Mouse (Mus musculus): ENCODE data around the gene Slc2a8. TPM values are rescaled to one million over a fixed set of nuclear protein-coding genes. Genes with fewer than 3 reads are reported as not detected.

Gene Slc2a8
- polyA plus RNA-seq, 1 experiment from 2014 or later: 10.5 TPM

- Histone ChIP-seq H3K36me3 (ENCODE audit: control insufficient read depth, insufficient read depth, low read length) (no peaks in the 10 kb centered on the region), H3K4me1 (replicated peaks; ENCODE audit: control insufficient read depth, insufficient read depth, low read length) (peaks cover 5% of the 10 kb centered on the region; the same call in 1 of the 2 replicates), H3K9me3 (ENCODE audit: control insufficient read depth, low read length) (no peaks in the 10 kb centered on the region), H3K9ac (ENCODE audit: low read depth, low read length) (0 out of 2 replicates have a peak overlapping the region, but pooled peaks have one; percentile 19), H3K4me3 (ENCODE audit: low read depth, low read length) (peak overlapping the region; percentile 86), H3K4me2 (replicated peaks; ENCODE audit: low read depth, low read length) (peak overlapping the region; percentile 54), H3K27ac (ENCODE audit: low read depth, low read length) (no peak overlapping the region), H3K27me3 (ENCODE audit: control insufficient read depth, insufficient read depth, low read length) (no peaks in the 10 kb centered on the region)
- ATAC-seq (ENCODE audit: low FRiP score) (no peak), DNase-seq (ENCODE audit: low spot score) (no peak)
- WGBS: 4% methylated on average over 4 of the region's 4 CpGs
These were observed 817 bp upstream of the Slc2a8 start for GRCm38 (mm10) chr2:32982700-32983099.

GRCm38 (mm10) chr2:32981281-32981680 lies 602 bp downstream of the Slc2a8 start:
- DNase-seq (ENCODE audit: low spot score) (peak; percentile 43), ATAC-seq (ENCODE audit: low FRiP score) (peak; percentile 61)
- Histone ChIP-seq H3K36me3 (ENCODE audit: control insufficient read depth, insufficient read depth, low read length) (no peaks in the 10 kb centered on the region), H3K9me3 (ENCODE audit: control insufficient read depth, low read length) (no peaks in the 10 kb centered on the region), H3K9ac (ENCODE audit: low read depth, low read length) (peak overlapping the region; percentile 92), H3K4me3 (ENCODE audit: low read depth, low read length) (peak overlapping the region; percentile 86), H3K27ac (ENCODE audit: low read depth, low read length) (peak overlapping the region; percentile 65; the same call in 1 of the 2 replicates), H3K27me3 (ENCODE audit: control insufficient read depth, insufficient read depth, low read length) (no peaks in the 10 kb centered on the region), H3K4me2 (replicated peaks; ENCODE audit: low read depth, low read length) (peak overlapping the region; percentile 99), H3K4me1 (replicated peaks; ENCODE audit: control insufficient read depth, insufficient read depth, low read length) (peaks cover 5% of the 10 kb centered on the region; the same call in 1 of the 2 replicates)
- WGBS: 1% methylated on average over 23 of the region's 23 CpGs

- Histone ChIP-seq H3K9me3 (ENCODE audit: control insufficient read depth, low read length) (no peaks in the 10 kb centered on the region), H3K4me3 (ENCODE audit: low read depth, low read length) (no peak overlapping the region), H3K27ac (ENCODE audit: low read depth, low read length) (no peak overlapping the region), H3K36me3 (ENCODE audit: control insufficient read depth, insufficient read depth, low read length) (no peaks in the 10 kb centered on the region), H3K4me2 (replicated peaks; ENCODE audit: low read depth, low read length) (no peak overlapping the region), H3K9ac (ENCODE audit: low read depth, low read length) (no peak overlapping the region), H3K27me3 (ENCODE audit: control insufficient read depth, insufficient read depth, low read length) (no peaks in the 10 kb centered on the region), H3K4me1 (replicated peaks; ENCODE audit: control insufficient read depth, insufficient read depth, low read length) (peaks cover 5% of the 10 kb centered on the region; the same call in 1 of the 2 replicates)
- ATAC-seq (ENCODE audit: low FRiP score): no peak
- 85% methylated on average over 7 of the region's 7 CpGs for WGBS
- DNase-seq (ENCODE audit: low spot score): no peak
These were observed 2.2 kb downstream of the Slc2a8 start for GRCm38 (mm10) chr2:32979675-32980074.

- ATAC-seq (ENCODE audit: low FRiP score) (no peak), DNase-seq (ENCODE audit: low spot score) (no peak)
- WGBS: 77% methylated on average over 3 of the region's 3 CpGs
- Histone ChIP-seq H3K4me3 (ENCODE audit: low read depth, low read length) (no peak overlapping the region), H3K4me1 (replicated peaks; ENCODE audit: control insufficient read depth, insufficient read depth, low read length) (peaks cover 5% of the 10 kb centered on the region; the same call in 1 of the 2 replicates), H3K9me3 (ENCODE audit: control insufficient read depth, low read length) (no peaks in the 10 kb centered on the region), H3K4me2 (replicated peaks; ENCODE audit: low read depth, low read length) (no peak overlapping the region), H3K36me3 (ENCODE audit: control insufficient read depth, insufficient read depth, low read length) (no peaks in the 10 kb centered on the region), H3K27ac (ENCODE audit: low read depth, low read length) (no peak overlapping the region), H3K27me3 (ENCODE audit: control insufficient read depth, insufficient read depth, low read length) (no peaks in the 10 kb centered on the region), H3K9ac (ENCODE audit: low read depth, low read length) (no peak overlapping the region)
These were observed 3.2 kb downstream of the Slc2a8 start for GRCm38 (mm10) chr2:32978675-32979074.

GRCm38 (mm10) chr2:32977114-32977513 lies 4.8 kb downstream of the Slc2a8 start:
- Histone ChIP-seq H3K27ac (ENCODE audit: low read depth, low read length) (no peak overlapping the region), H3K36me3 (ENCODE audit: control insufficient read depth, insufficient read depth, low read length) (no peaks in the 10 kb centered on the region), H3K27me3 (ENCODE audit: control insufficient read depth, insufficient read depth, low read length) (no peaks in the 10 kb centered on the region), H3K9me3 (ENCODE audit: control insufficient read depth, low read length) (no peaks in the 10 kb centered on the region), H3K9ac (ENCODE audit: low read depth, low read length) (no peak overlapping the region), H3K4me3 (ENCODE audit: low read depth, low read length) (no peak overlapping the region), H3K4me2 (replicated peaks; ENCODE audit: low read depth, low read length) (no peak overlapping the region), H3K4me1 (replicated peaks; ENCODE audit: control insufficient read depth, insufficient read depth, low read length) (peaks cover 5% of the 10 kb centered on the region; the same call in 1 of the 2 replicates)
- DNase-seq (ENCODE audit: low spot score) (no peak), ATAC-seq (ENCODE audit: low FRiP score) (no peak)
- WGBS: 81% methylated on average over 5 of the region's 5 CpGs

GRCm38 (mm10) chr2:32974216-32974615 lies 7.7 kb downstream of the Slc2a8 start:
- 89% methylated on average over 8 of the region's 8 CpGs for WGBS
- no peak overlapping the region for H3K27ac ChIP-seq (ENCODE audit: low read depth, low read length)
- no peak overlapping the region for H3K9ac ChIP-seq (ENCODE audit: low read depth, low read length)
- no peak overlapping the region for H3K4me3 ChIP-seq (ENCODE audit: low read depth, low read length)
- no peaks in the 10 kb centered on the region for H3K9me3 ChIP-seq (ENCODE audit: control insufficient read depth, low read length)
- DNase-seq (ENCODE audit: low spot score): no peak
- no peak for ATAC-seq (ENCODE audit: low FRiP score)
- H3K27me3 ChIP-seq (ENCODE audit: control insufficient read depth, insufficient read depth, low read length): no peaks in the 10 kb centered on the region
- H3K36me3 ChIP-seq (ENCODE audit: control insufficient read depth, insufficient read depth, low read length): no peaks in the 10 kb centered on the region
- H3K4me2 ChIP-seq (replicated peaks; ENCODE audit: low read depth, low read length): no peak overlapping the region
- H3K4me1 ChIP-seq (replicated peaks; ENCODE audit: control insufficient read depth, insufficient read depth, low read length): no peaks in the 10 kb centered on the region

GRCm38 (mm10) chr2:32971235-32971634 lies 10.6 kb downstream of the Slc2a8 start:
- H3K36me3 ChIP-seq (ENCODE audit: control insufficient read depth, insufficient read depth, low read length): no peaks in the 10 kb centered on the region
- H3K4me1 ChIP-seq (replicated peaks; ENCODE audit: control insufficient read depth, insufficient read depth, low read length): peaks cover 5% of the 10 kb centered on the region; the same call in 1 of the 2 replicates
- no peak overlapping the region for H3K4me2 ChIP-seq (replicated peaks; ENCODE audit: low read depth, low read length)
- H3K27me3 ChIP-seq (ENCODE audit: control insufficient read depth, insufficient read depth, low read length): no peaks in the 10 kb centered on the region
- H3K9me3 ChIP-seq (ENCODE audit: control insufficient read depth, low read length): no peaks in the 10 kb centered on the region
- H3K27ac ChIP-seq (ENCODE audit: low read depth, low read length): no peak overlapping the region
- no peak overlapping the region for H3K4me3 ChIP-seq (ENCODE audit: low read depth, low read length)
- no peak overlapping the region for H3K9ac ChIP-seq (ENCODE audit: low read depth, low read length)
- ATAC-seq (ENCODE audit: low FRiP score) (no peak), DNase-seq (ENCODE audit: low spot score) (no peak)
- WGBS: 32% methylated on average over 9 of the region's 9 CpGs

- H3K9ac ChIP-seq (ENCODE audit: low read depth, low read length): no peak overlapping the region
- H3K27ac ChIP-seq (ENCODE audit: low read depth, low read length): no peak overlapping the region
- no peaks in the 10 kb centered on the region for H3K9me3 ChIP-seq (ENCODE audit: control insufficient read depth, low read length)
- H3K36me3 ChIP-seq (ENCODE audit: control insufficient read depth, insufficient read depth, low read length): no peaks in the 10 kb centered on the region
- no peak overlapping the region for H3K4me3 ChIP-seq (ENCODE audit: low read depth, low read length)
- H3K27me3 ChIP-seq (ENCODE audit: control insufficient read depth, insufficient read depth, low read length): no peaks in the 10 kb centered on the region
- H3K4me1 ChIP-seq (replicated peaks; ENCODE audit: control insufficient read depth, insufficient read depth, low read length): peaks cover 5% of the 10 kb centered on the region; the same call in 1 of the 2 replicates
- no peak overlapping the region for H3K4me2 ChIP-seq (replicated peaks; ENCODE audit: low read depth, low read length)
- DNase-seq (ENCODE audit: low spot score): no peak
- 88% methylated on average over 8 of the region's 8 CpGs for WGBS
- no peak for ATAC-seq (ENCODE audit: low FRiP score)
These were observed 12.6 kb downstream of the Slc2a8 start for GRCm38 (mm10) chr2:32969326-32969725.

- Histone ChIP-seq H3K9me3 (ENCODE audit: control insufficient read depth, low read length) (no peaks in the 10 kb centered on the region), H3K9ac (ENCODE audit: low read depth, low read length) (no peak overlapping the region; the same call in 1 of the 2 replicates), H3K27me3 (ENCODE audit: control insufficient read depth, insufficient read depth, low read length) (no peaks in the 10 kb centered on the region), H3K4me3 (ENCODE audit: low read depth, low read length) (no peak overlapping the region), H3K27ac (ENCODE audit: low read depth, low read length) (no peak overlapping the region), H3K4me1 (replicated peaks; ENCODE audit: control insufficient read depth, insufficient read depth, low read length) (peaks cover 5% of the 10 kb centered on the region; the same call in 1 of the 2 replicates), H3K36me3 (ENCODE audit: control insufficient read depth, insufficient read depth, low read length) (0 out of 2 replicates have a peak, but pooled peaks cover 1% of the 10 kb centered on the region), H3K4me2 (replicated peaks; ENCODE audit: low read depth, low read length) (no peak overlapping the region; the same call in 1 of the 2 replicates)
- ATAC-seq (ENCODE audit: low FRiP score) (no peak), DNase-seq (ENCODE audit: low spot score) (no peak)
- WGBS: 87% methylated on average over 9 of the region's 9 CpGs
These were observed 13.8 kb downstream of the Slc2a8 start for GRCm38 (mm10) chr2:32968024-32968614.
